Mouse (Mus musculus): ENCODE data around the gene Clp1. TPM values are rescaled to one million over a fixed set of nuclear protein-coding genes. Genes with fewer than 3 reads are reported as not detected.
A peak's percentile ranks its signal among the peaks of the same experiment; 100 is the strongest.

Clp1 gene
- polyA plus RNA-seq, 1 experiment from 2014 or later: 18.7 TPM

DNA sequence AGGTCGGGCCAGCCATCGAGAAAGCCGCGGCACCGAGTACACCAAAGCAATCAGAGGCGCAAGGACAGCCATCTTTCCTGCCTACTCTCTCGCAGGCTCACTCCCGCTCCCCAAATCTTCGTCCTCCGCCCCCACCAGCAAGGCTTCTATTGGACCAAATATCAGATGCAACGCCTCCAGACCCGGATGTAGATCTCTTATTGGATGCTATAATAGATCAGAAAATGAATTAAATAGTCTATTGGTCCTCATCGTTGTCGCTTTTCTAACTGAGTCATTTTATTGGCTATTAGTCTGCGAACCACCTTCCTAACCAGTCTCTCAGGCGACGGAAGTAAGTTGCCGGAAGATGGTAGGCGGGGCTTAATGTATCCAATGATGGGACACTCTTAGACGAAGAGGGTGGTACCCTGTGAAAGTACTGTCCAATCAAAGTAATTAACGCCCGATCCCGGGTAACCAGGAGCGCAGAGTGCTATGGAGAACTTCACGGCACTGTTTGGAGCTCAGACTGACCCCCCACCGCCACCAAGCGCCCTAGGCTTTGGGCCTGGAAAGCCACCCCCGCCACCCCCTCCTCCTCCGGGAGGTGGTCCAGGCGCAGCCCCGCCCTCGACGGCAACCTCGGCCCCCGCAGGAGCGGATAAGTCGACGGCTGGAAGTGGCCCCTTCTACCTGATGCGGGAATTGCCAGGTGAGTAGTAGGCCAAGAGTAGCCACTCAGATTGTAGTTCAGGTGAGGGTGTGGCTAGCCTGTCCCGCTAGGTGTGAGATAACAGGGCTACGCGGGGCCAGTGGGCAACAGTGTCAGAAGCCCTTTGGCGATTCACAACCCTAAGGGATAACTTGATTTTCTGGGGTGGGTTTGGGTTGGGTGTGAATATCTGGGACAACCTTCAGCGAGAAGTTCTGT is 48.9 kb downstream of the Clp1 start, which contains the start of the genes Gm28635 and Med19:
TSS of gene Gm28635 (minus strand) at position 74 of the 913 bp plus-strand sequence.
TSS of gene Med19 (plus strand) at position 435 of the 913 bp plus-strand sequence.
- 0% methylated on average over 44 of the region's 44 CpGs for WGBS
- Histone ChIP-seq H3K27me3 (replicated peaks; ENCODE audit: control insufficient read depth, insufficient read depth, low read length) (no peaks in the 10 kb centered on the region), H3K9me3 (ENCODE audit: control insufficient read depth, low read length) (no peaks in the 10 kb centered on the region)

GRCm38 (mm10) chr2:84677270-84677967 is 49.7 kb downstream of the Clp1 start:
- Histone ChIP-seq H3K27ac (ENCODE audit: low read depth, low read length) (peak overlapping the region; percentile 86), H3K4me2 (ENCODE audit: low read length) (peak overlapping the region; percentile 66), H3K27me3 (replicated peaks; ENCODE audit: control insufficient read depth, insufficient read depth, low read length) (no peaks in the 10 kb centered on the region), H3K36me3 (ENCODE audit: control insufficient read depth, insufficient read depth, low read length) (peaks cover 18% of the 10 kb centered on the region), H3K9ac (ENCODE audit: low read depth, low read length) (peak overlapping the region; percentile 76), H3K9me3 (ENCODE audit: control insufficient read depth, low read length) (no peaks in the 10 kb centered on the region), H3K4me1 (ENCODE audit: control insufficient read depth, insufficient read depth, low read depth, low read length) (peaks cover 21% of the 10 kb centered on the region), H3K4me3 (ENCODE audit: low read length) (peak overlapping the region; percentile 71)
- WGBS: 11% methylated on average over 21 of the region's 22 CpGs
- ATAC-seq: peak; percentile 65

More for the DNA sequence above, 48.9 kb downstream of the Clp1 start, which contains the start of the genes Gm28635 and Med19:
- Histone ChIP-seq H3K4me2 (ENCODE audit: low read length) (peak within 1 kb of the TSS; percentile 73), H3K4me3 (ENCODE audit: low read length) (peak within 1 kb of the TSS; percentile 71), H3K36me3 (ENCODE audit: control insufficient read depth, insufficient read depth, low read length) (peaks cover 12% of the 10 kb centered on the region), H3K9ac (ENCODE audit: low read depth, low read length) (peak within 1 kb of the TSS; percentile 76), H3K4me1 (ENCODE audit: control insufficient read depth, insufficient read depth, low read depth, low read length) (peaks cover 21% of the 10 kb centered on the region), H3K27ac (ENCODE audit: low read depth, low read length) (peak within 1 kb of the TSS; percentile 86)
- peak; percentile 100 for ATAC-seq

MicroRNA genes within 50 kb of the gene (microRNA counts, 519-probe panel; counts per million panel counts)
- microRNA mmu-miR-130a: 4,207 counts per million, percentile 98 among the panel's probes with 10 or more counts

Small RNA genes within 50 kb of the gene (microRNA-seq; reads per million reads assigned to microRNA genes)
- gene Mir130a: 25,227 reads per million, percentile 98 among the genes with 10 or more reads in this experiment

Other genes starting within 250 kb of the Clp1 start
- 24.4 and 31.8 TPM in 2 replicates for gene Ctnnd1, start 76.6 kb downstream of the Clp1 start, polyA plus RNA-seq (2015; fragmentation: Nextera tagmentation; extraction: Ambion mirVana)
- 0.26 and 0.44 TPM in 2 replicates for gene Btbd18, start 68.3 kb downstream of the Clp1 start, polyA plus RNA-seq (2015; fragmentation: Nextera tagmentation; extraction: Ambion mirVana)
- 184 and 198 TPM in 2 replicates for gene Selenoh, start 56.6 kb downstream of the Clp1 start, polyA plus RNA-seq (2015; fragmentation: Nextera tagmentation; extraction: Ambion mirVana)
- gene Gm28635, start 49.3 kb downstream of the Clp1 start, polyA plus RNA-seq (2015; fragmentation: Nextera tagmentation; extraction: Ambion mirVana): not detected in 2 replicates
- 50.7 and 51.3 TPM in 2 replicates for gene Med19, start 48.9 kb downstream of the Clp1 start, polyA plus RNA-seq (2015; fragmentation: Nextera tagmentation; extraction: Ambion mirVana)
- 342 and 364 TPM in 2 replicates for gene Tmx2, start 48.2 kb downstream of the Clp1 start, polyA plus RNA-seq (2015; fragmentation: Nextera tagmentation; extraction: Ambion mirVana)
- 15.2 and 18.2 TPM in 2 replicates for gene Zdhhc5, start 12.2 kb downstream of the Clp1 start, polyA plus RNA-seq (2015; fragmentation: Nextera tagmentation; extraction: Ambion mirVana)
- 16.9 and 19.9 TPM in 2 replicates for gene Ypel4, start 6.7 kb upstream of the Clp1 start, polyA plus RNA-seq (2015; fragmentation: Nextera tagmentation; extraction: Ambion mirVana)
- gene Gm19426, start 16.3 kb upstream of the Clp1 start, polyA plus RNA-seq (2015; fragmentation: Nextera tagmentation; extraction: Ambion mirVana): 4.9 and 6.7 TPM in 2 replicates
- gene Serping1, start 48.1 kb upstream of the Clp1 start, polyA plus RNA-seq (2015; fragmentation: Nextera tagmentation; extraction: Ambion mirVana): 40.8 and 42.3 TPM in 2 replicates
- gene Ube2l6, start 71.5 kb upstream of the Clp1 start, polyA plus RNA-seq (2015; fragmentation: Nextera tagmentation; extraction: Ambion mirVana): 26.1 and 27.8 TPM in 2 replicates
- not detected in 2 replicates for gene Smtnl1, start 95.3 kb upstream of the Clp1 start, polyA plus RNA-seq (2015; fragmentation: Nextera tagmentation; extraction: Ambion mirVana)
- 76.5 and 83.2 TPM in 2 replicates for gene Timm10, start 99.6 kb upstream of the Clp1 start, polyA plus RNA-seq (2015; fragmentation: Nextera tagmentation; extraction: Ambion mirVana)
- gene Slc43a1, start 111.5 kb upstream of the Clp1 start, polyA plus RNA-seq (2015; fragmentation: Nextera tagmentation; extraction: Ambion mirVana): 1.5 and 1.6 TPM in 2 replicates
- gene Rtn4rl2, start 159.4 kb upstream of the Clp1 start, polyA plus RNA-seq (2015; fragmentation: Nextera tagmentation; extraction: Ambion mirVana): 3.0 and 4.5 TPM in 2 replicates
- gene Slc43a3, start 209.2 kb upstream of the Clp1 start, polyA plus RNA-seq (2015; fragmentation: Nextera tagmentation; extraction: Ambion mirVana): 5.4 and 5.7 TPM in 2 replicates

Data from hindbrain, embryonic 16.5 days (tissue).